Mouse (Mus musculus) bone marrow macrophage, adult 2 months (primary cell): ENCODE results near the gene Usp54.

Experiments used
- CTCF ChIP-seq: IDR thresholded peaks from 2 replicates; pipeline ENCODE4 v1.5.1; 2012; ENCODE audit warnings: low read depth, mild to moderate bottlenecking, low read length, moderate library complexity
- POLR2A ChIP-seq: IDR thresholded peaks from 2 replicates; pipeline ENCODE4 v1.6.1; 2012; ENCODE audit warnings: mild to moderate bottlenecking, low read depth, low read length, borderline replicate concordance

GRCm38 (mm10) chr14:20681742-20682141 lies 40.9 kb upstream of the Usp54 start:
- TF ChIP-seq CTCF (no peak), POLR2A (no peak)
